Comparison of ENCODE assay signal across 16 mouse cellular contexts in genomic region chr15:95029487-95029875, GRCm38 (mm10).
"Had no signal": no experiment of that assay in that cellular context is flagged by ENCODE, and none has a peak within 500 bp of the region (broad histone marks: within the 10 kb centered on the region; RNA-seq: fewer than 3 reads in every experiment).

No protein-coding gene starts in this region.

- ATAC-seq: midbrain, embryonic 16.5 days had no signal

- H3K36me3 ChIP-seq: midbrain, embryonic 10.5 days; midbrain, embryonic 12.5 days; neural tube, embryonic 12.5 days; stomach, embryonic 15.5 days had no signal

- DNase-seq: lung, adult 18-20 months; lung, embryonic 14.5 days; lung, postnatal 10 days; lung, postnatal 4 days; right cerebral cortex, postnatal 14 days; thymus, adult 2 months; thymus, postnatal 14 days; thymus, postnatal 36 days had no signal

- H3K9me3 ChIP-seq: midbrain, embryonic 10.5 days; midbrain, embryonic 12.5 days; neural tube, embryonic 12.5 days; stomach, embryonic 15.5 days had no signal

- H3K4me1 ChIP-seq: midbrain, embryonic 10.5 days; stomach, embryonic 15.5 days had no signal

- H3K27me3 ChIP-seq: midbrain, embryonic 12.5 days; neural tube, embryonic 12.5 days; stomach, embryonic 15.5 days had no signal

- H3K27ac ChIP-seq: liver, embryonic 14.5 days; midbrain, embryonic 10.5 days; midbrain, embryonic 12.5 days; neural tube, embryonic 12.5 days; stomach, embryonic 15.5 days; stomach, postnatal 0 days had no signal

- H3K4me2 ChIP-seq: lung, embryonic 14.5 days; midbrain, embryonic 12.5 days; neural tube, embryonic 12.5 days; stomach, embryonic 15.5 days had no signal

- H3K4me3 ChIP-seq: midbrain, embryonic 10.5 days; midbrain, embryonic 12.5 days; myocyte; neural tube, embryonic 12.5 days; stomach, embryonic 15.5 days had no signal

- H3K9ac ChIP-seq: liver, embryonic 14.5 days; lung, embryonic 14.5 days; midbrain, embryonic 12.5 days; neural tube, embryonic 12.5 days; stomach, embryonic 15.5 days had no signal
